Mouse (Mus musculus): Measurements from ENCODE around the gene Diaph3. TPM values are rescaled to one million over a fixed set of nuclear protein-coding genes. Genes with fewer than 3 reads are reported as not detected.

Gene Diaph3
- polyA plus RNA-seq, 1 experiment from 2014 or later, result 9.6 TPM

- Histone ChIP-seq H3K4me2 (ENCODE audit: low read depth, low read length) (no peak overlapping the region), H3K27ac (ENCODE audit: low read length) (no peak overlapping the region), H3K4me3 (ENCODE audit: low read length) (no peak overlapping the region), H3K4me1 (ENCODE audit: control insufficient read depth, insufficient read depth, low read length) (no peaks in the 10 kb centered on the region), H3K36me3 (ENCODE audit: control insufficient read depth, insufficient read depth) (no peaks in the 10 kb centered on the region), H3K27me3 (ENCODE audit: control insufficient read depth, insufficient read depth, low read length) (no peaks in the 10 kb centered on the region), H3K9ac (ENCODE audit: low read length) (no peak overlapping the region), H3K9me3 (replicated peaks; ENCODE audit: control insufficient read depth, low read length) (no peaks in the 10 kb centered on the region)
- no peak for ATAC-seq (replicated peaks; ENCODE audit: extremely low read depth, insufficient read depth, low FRiP score)
- WGBS, result 75% methylated on average over 4 of the region's 4 CpGs
Measured at GRCm38 (mm10) chr14:86930763-86931162, 210.3 kb downstream of the Diaph3 start.

GRCm38 (mm10) chr14:86926827-86927226, 214.2 kb downstream of the Diaph3 start:
- no peaks in the 10 kb centered on the region for H3K27me3 ChIP-seq (ENCODE audit: control insufficient read depth, insufficient read depth, low read length)
- no peaks in the 10 kb centered on the region for H3K4me1 ChIP-seq (ENCODE audit: control insufficient read depth, insufficient read depth, low read length)
- H3K4me2 ChIP-seq (ENCODE audit: low read depth, low read length), result no peak overlapping the region
- no peaks in the 10 kb centered on the region for H3K9me3 ChIP-seq (replicated peaks; ENCODE audit: control insufficient read depth, low read length)
- no peak for ATAC-seq (replicated peaks; ENCODE audit: extremely low read depth, insufficient read depth, low FRiP score)
- H3K36me3 ChIP-seq (ENCODE audit: control insufficient read depth, insufficient read depth), result no peaks in the 10 kb centered on the region
- no peak overlapping the region for H3K9ac ChIP-seq (ENCODE audit: low read length)
- no peak overlapping the region for H3K4me3 ChIP-seq (ENCODE audit: low read length)
- WGBS, result 91% methylated on average over 7 of the region's 7 CpGs
- no peak overlapping the region for H3K27ac ChIP-seq (ENCODE audit: low read length)

GRCm38 (mm10) chr14:86898898-86899297, 242.1 kb downstream of the Diaph3 start:
- Histone ChIP-seq H3K9me3 (replicated peaks; ENCODE audit: control insufficient read depth, low read length) (peaks cover 3% of the 10 kb centered on the region; the same call in 1 of the 2 replicates), H3K36me3 (ENCODE audit: control insufficient read depth, insufficient read depth) (peaks cover 5% of the 10 kb centered on the region; the same call in 1 of the 2 replicates), H3K27ac (ENCODE audit: low read length) (no peak overlapping the region), H3K4me2 (ENCODE audit: low read depth, low read length) (no peak overlapping the region), H3K9ac (ENCODE audit: low read length) (no peak overlapping the region), H3K4me3 (ENCODE audit: low read length) (no peak overlapping the region), H3K4me1 (ENCODE audit: control insufficient read depth, insufficient read depth, low read length) (no peaks in the 10 kb centered on the region), H3K27me3 (ENCODE audit: control insufficient read depth, insufficient read depth, low read length) (no peaks in the 10 kb centered on the region)
- no peak for ATAC-seq (replicated peaks; ENCODE audit: extremely low read depth, insufficient read depth, low FRiP score)

GRCm38 (mm10) chr14:86889070-86889804, 251.8 kb downstream of the Diaph3 start:
- H3K9ac ChIP-seq (ENCODE audit: low read length), result no peak overlapping the region
- peak; percentile 41; the same call in 1 of the 2 replicates for ATAC-seq (replicated peaks; ENCODE audit: extremely low read depth, insufficient read depth, low FRiP score)
- no peaks in the 10 kb centered on the region for H3K27me3 ChIP-seq (ENCODE audit: control insufficient read depth, insufficient read depth, low read length)
- no peak overlapping the region for H3K27ac ChIP-seq (ENCODE audit: low read length)
- H3K4me2 ChIP-seq (ENCODE audit: low read depth, low read length), result 0 out of 2 replicates have a peak overlapping the region, but pooled peaks have one; percentile 5
- H3K9me3 ChIP-seq (replicated peaks; ENCODE audit: control insufficient read depth, low read length), result peaks cover 3% of the 10 kb centered on the region; the same call in 1 of the 2 replicates
- WGBS, result 45% methylated on average over 3 of the region's 3 CpGs
- peaks cover 3% of the 10 kb centered on the region; the same call in 1 of the 2 replicates for H3K36me3 ChIP-seq (ENCODE audit: control insufficient read depth, insufficient read depth)
- no peaks in the 10 kb centered on the region; the same call in 1 of the 2 replicates for H3K4me1 ChIP-seq (ENCODE audit: control insufficient read depth, insufficient read depth, low read length)
- H3K4me3 ChIP-seq (ENCODE audit: low read length), result no peak overlapping the region

- H3K4me1 ChIP-seq (ENCODE audit: control insufficient read depth, insufficient read depth, low read length), result no peaks in the 10 kb centered on the region; the same call in 1 of the 2 replicates
- H3K4me3 ChIP-seq (ENCODE audit: low read length), result no peak overlapping the region
- peak overlapping the region; percentile 48; the same call in 1 of the 2 replicates for H3K27ac ChIP-seq (ENCODE audit: low read length)
- H3K4me2 ChIP-seq (ENCODE audit: low read depth, low read length), result no peak overlapping the region
- no peak overlapping the region for H3K9ac ChIP-seq (ENCODE audit: low read length)
- no peaks in the 10 kb centered on the region for H3K27me3 ChIP-seq (ENCODE audit: control insufficient read depth, insufficient read depth, low read length)
- ATAC-seq (replicated peaks; ENCODE audit: extremely low read depth, insufficient read depth, low FRiP score), result peak; percentile 45; the same call in 1 of the 2 replicates
- no peaks in the 10 kb centered on the region for H3K9me3 ChIP-seq (replicated peaks; ENCODE audit: control insufficient read depth, low read length)
- 58% methylated on average over 5 of the region's 5 CpGs for WGBS
- no peaks in the 10 kb centered on the region for H3K36me3 ChIP-seq (ENCODE audit: control insufficient read depth, insufficient read depth)
Measured at GRCm38 (mm10) chr14:86885417-86886098, 255.5 kb downstream of the Diaph3 start.

- no peak overlapping the region for H3K4me2 ChIP-seq (ENCODE audit: low read depth, low read length)
- H3K4me3 ChIP-seq (ENCODE audit: low read length), result no peak overlapping the region
- no peak overlapping the region for H3K9ac ChIP-seq (ENCODE audit: low read length)
- H3K27me3 ChIP-seq (ENCODE audit: control insufficient read depth, insufficient read depth, low read length), result no peaks in the 10 kb centered on the region
- H3K4me1 ChIP-seq (ENCODE audit: control insufficient read depth, insufficient read depth, low read length), result no peaks in the 10 kb centered on the region
- H3K27ac ChIP-seq (ENCODE audit: low read length), result no peak overlapping the region
- ATAC-seq (replicated peaks; ENCODE audit: extremely low read depth, insufficient read depth, low FRiP score), result no peak
- H3K9me3 ChIP-seq (replicated peaks; ENCODE audit: control insufficient read depth, low read length), result no peaks in the 10 kb centered on the region
- WGBS, result 88% methylated on average over 5 of the region's 5 CpGs
- no peaks in the 10 kb centered on the region; the same call in 1 of the 2 replicates for H3K36me3 ChIP-seq (ENCODE audit: control insufficient read depth, insufficient read depth)
Measured at GRCm38 (mm10) chr14:86869536-86869935, 271.5 kb downstream of the Diaph3 start.

GRCm38 (mm10) chr14:86867143-86867542, 273.9 kb downstream of the Diaph3 start:
- Histone ChIP-seq H3K4me3 (ENCODE audit: low read length) (no peak overlapping the region), H3K27me3 (ENCODE audit: control insufficient read depth, insufficient read depth, low read length) (no peaks in the 10 kb centered on the region), H3K4me1 (ENCODE audit: control insufficient read depth, insufficient read depth, low read length) (no peaks in the 10 kb centered on the region), H3K9me3 (replicated peaks; ENCODE audit: control insufficient read depth, low read length) (no peaks in the 10 kb centered on the region), H3K36me3 (ENCODE audit: control insufficient read depth, insufficient read depth) (no peaks in the 10 kb centered on the region; the same call in 1 of the 2 replicates), H3K9ac (ENCODE audit: low read length) (no peak overlapping the region), H3K4me2 (ENCODE audit: low read depth, low read length) (no peak overlapping the region), H3K27ac (ENCODE audit: low read length) (no peak overlapping the region)
- ATAC-seq (replicated peaks; ENCODE audit: extremely low read depth, insufficient read depth, low FRiP score), result no peak
- 78% methylated on average over 3 of the region's 3 CpGs for WGBS

- WGBS, result 90% methylated on average over 3 of the region's 3 CpGs
- H3K9me3 ChIP-seq (replicated peaks; ENCODE audit: control insufficient read depth, low read length), result no peaks in the 10 kb centered on the region
- no peaks in the 10 kb centered on the region; the same call in 1 of the 2 replicates for H3K36me3 ChIP-seq (ENCODE audit: control insufficient read depth, insufficient read depth)
- H3K4me2 ChIP-seq (ENCODE audit: low read depth, low read length), result no peak overlapping the region
- H3K9ac ChIP-seq (ENCODE audit: low read length), result no peak overlapping the region
- ATAC-seq (replicated peaks; ENCODE audit: extremely low read depth, insufficient read depth, low FRiP score), result no peak
- no peaks in the 10 kb centered on the region for H3K27me3 ChIP-seq (ENCODE audit: control insufficient read depth, insufficient read depth, low read length)
- H3K4me1 ChIP-seq (ENCODE audit: control insufficient read depth, insufficient read depth, low read length), result no peaks in the 10 kb centered on the region
- no peak overlapping the region for H3K27ac ChIP-seq (ENCODE audit: low read length)
- H3K4me3 ChIP-seq (ENCODE audit: low read length), result no peak overlapping the region
Measured at GRCm38 (mm10) chr14:86864053-86864452, 277.0 kb downstream of the Diaph3 start.

All from heart, embryonic 16.5 days (tissue).